Mouse (Mus musculus) T-helper 2 cell (primary cell): ENCODE data around the gene Usp2.

ENCODE experiments used
- in situ Hi-C: fragments of 300-600 bp; cut with MboI, MseI; formaldehyde crosslinking; loops from one replicate; pipeline ENCODE4 v1.15.1; 2025; ENCODE audit warnings: high pct_unique_total_duplicates

Gene Usp2

DNA sequence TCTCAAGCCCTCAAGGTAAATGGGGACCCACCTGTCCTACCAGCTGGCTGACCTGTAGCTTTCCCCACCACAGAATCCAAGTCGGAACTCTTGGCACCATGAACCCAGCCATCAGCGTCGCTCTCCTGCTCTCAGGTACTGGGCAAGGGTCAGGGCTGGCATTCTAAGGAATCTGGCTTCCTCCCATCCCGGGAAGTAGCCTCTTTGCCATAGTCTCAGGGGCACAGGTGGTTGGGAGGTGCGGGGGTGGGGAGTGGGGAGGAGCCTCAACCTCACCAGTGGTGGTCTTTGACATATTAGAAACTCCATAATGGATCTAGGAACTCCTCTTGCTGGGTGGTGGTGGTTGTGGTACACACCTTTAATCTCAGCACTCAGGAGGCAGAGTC is 20.9 kb upstream of the Usp2 start:
- in situ Hi-C loops: loop anchor here (5.0 kb wide), 1 partner anchor 59 kb away; no protein-coding TSS in a partner anchor

DNA sequence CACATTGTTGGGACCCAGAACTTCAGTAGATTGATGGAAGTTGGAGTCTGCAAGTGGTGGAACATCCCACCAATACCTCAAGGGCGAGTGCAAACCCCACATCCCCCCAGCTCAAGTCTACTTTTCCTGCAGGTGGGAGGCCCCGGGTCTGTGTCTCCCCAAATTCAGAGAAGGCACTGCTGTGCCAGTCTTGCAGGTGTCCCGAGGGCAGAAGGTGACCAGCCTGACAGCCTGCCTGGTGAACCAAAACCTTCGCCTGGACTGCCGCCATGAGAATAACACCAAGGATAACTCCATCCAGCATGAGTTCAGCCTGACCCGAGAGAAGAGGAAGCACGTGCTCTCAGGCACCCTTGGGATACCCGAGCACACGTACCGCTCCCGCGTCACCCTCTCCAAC is 20.4 kb upstream of the Usp2 start:
- in situ Hi-C loops: loop anchor here (5.0 kb wide), 1 partner anchor 59 kb away; no protein-coding TSS in a partner anchor

DNA sequence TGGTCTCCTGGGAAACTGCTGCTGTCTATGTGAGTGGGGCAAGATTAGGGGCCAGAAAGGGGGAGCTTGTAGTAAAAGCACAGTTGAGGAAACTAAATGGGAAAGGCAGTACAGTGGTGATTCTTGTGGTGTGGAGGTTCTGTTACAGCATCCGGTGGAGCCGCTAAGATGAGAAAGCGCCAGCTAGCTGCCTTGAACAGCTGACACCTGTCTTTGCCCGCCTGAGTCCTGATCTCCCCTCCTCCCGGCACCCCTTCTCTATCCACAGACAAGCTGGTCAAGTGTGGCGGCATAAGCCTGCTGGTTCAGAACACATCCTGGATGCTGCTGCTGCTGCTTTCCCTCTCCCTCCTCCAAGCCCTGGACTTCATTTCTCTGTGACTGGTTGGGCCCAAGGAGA is 19.8 kb upstream of the Usp2 start:
- in situ Hi-C loops: loop anchor here (5.0 kb wide), 1 partner anchor 60 kb away; no protein-coding TSS in a partner anchor

DNA sequence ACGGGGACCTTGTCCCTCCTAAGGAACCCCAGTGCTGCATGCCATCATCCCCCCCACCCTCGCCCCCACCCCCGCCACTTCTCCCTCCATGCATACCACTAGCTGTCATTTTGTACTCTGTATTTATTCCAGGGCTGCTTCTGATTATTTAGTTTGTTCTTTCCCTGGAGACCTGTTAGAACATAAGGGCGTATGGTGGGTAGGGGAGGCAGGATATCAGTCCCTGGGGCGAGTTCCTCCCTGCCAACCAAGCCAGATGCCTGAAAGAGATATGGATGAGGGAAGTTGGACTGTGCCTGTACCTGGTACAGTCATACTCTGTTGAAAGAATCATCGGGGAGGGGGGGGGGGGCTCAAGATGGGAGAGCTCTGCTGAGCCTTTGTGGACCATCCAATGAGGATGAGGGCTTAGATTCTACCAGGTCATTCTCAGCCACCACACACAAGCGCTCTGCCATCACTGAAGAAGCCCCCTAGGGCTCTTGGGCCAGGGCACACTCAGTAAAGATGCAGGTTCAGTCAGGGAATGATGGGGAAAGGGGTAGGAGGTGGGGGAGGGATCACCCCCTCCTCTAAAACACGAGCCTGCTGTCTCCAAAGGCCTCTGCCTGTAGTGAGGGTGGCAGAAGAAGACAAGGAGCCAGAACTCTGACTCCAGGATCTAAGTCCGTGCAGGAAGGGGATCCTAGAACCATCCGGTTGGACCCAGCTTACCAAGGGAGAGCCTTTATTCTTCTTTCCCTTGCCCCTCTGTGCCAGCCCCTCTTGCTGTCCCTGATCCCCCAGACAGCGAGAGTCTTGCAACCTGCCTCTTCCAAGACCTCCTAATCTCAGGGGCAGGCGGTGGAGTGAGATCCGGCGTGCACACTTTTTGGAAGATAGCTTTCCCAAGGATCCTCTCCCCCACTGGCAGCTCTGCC is 19.0 kb upstream of the Usp2 start:
- in situ Hi-C loops: loop anchor here (5.0 kb wide), 1 partner anchor 61 kb away; no protein-coding TSS in a partner anchor

DNA sequence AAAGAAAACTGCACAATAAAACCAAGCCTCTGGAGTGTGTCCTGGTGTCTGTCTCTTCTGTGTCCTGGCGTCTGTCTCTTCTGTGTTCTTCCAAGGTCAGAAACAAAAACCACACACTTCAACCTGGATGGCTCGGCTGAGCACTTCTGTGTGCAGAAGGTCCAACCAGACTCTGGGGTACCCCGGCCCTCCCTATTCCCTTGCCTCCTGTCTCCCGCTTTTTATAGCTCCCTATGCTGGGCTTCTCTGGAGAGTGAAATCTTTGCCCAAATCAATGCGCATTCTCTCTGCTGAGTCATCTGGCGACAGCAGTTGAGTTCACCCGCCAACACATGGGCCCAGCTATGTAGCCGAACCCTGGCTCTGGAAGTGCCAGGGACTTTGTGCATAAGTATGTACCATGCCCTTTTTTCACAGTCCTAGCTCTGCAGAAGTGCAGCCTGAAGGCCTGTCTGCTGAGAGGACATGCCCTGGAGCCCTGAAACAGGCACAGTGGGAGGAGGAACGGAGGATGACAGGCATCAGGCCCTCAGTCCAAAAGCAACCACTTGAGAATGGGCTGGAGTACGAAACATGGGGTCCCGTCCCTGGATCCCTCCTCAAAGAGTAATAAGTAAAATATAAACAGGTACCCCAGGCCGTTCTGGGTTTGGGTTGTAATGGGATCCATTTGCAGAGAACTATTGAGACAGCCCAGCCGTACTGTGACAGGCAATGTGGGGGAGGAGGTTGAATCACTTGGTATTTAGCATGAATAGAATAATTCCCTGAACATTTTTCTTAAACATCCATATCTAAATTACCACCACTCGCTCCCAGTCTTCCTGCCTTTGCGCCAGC is 18.1 kb upstream of the Usp2 start:
- in situ Hi-C loops: loop anchor here (5.0 kb wide), 1 partner anchor 61 kb away; no protein-coding TSS in a partner anchor

DNA sequence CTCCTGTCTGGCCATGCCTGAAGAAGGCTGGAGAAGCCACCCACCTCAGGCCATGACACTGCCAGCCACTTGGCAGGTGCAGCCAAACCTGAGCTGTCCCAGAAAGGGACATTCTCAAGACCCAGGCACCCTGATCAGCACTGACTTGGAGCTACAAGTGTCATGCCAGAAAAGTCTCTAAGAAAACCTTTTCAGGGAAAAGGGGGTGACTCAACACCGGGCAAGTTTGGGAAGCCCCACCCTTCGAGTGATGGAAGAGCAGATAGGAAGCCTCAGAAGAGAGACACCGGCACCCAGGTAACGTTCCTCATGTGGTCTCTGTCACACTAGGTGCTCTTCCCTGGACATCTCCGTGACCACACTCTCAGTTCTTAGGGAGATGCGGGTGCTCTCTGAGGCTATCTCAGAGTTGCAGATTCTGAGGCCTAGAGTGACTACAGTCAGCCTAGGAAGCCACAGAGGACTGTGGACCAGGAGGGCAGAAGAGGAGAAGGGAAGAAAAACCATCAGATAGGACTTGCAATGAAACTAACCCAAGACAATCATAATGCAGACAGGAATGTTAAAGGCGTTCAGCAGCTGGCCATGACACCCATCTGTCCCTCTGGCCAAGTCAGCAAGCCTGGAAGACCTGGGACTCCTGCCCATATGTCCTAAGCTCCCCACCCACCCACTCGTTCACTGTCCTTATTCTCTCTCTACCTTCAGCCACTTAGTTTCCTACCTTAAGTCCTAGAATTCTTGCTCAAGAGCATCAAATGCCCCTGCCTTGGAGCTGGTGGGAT is 17.2 kb upstream of the Usp2 start:
- in situ Hi-C loops: loop anchor here (5.0 kb wide), 1 partner anchor 62 kb away; no protein-coding TSS in a partner anchor

DNA sequence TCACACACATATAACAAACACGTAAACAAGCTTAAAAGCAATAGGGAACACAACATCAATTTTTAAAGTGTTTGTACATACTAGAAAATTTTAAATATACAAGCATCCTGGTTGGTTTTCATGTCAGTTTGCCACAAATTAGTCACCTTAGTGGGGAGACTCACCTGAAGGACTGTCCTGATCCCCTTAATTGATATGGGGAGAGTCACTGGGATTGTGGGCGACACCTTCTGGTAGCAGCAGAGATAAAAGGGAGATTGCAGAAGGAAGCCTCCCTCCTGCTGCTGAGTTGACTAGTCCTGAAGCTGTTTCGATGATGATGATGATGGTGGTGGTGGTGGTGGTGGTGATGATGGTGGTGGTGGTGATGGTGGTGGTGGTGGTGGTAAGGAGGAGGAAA is 14.0 kb upstream of the Usp2 start:
- in situ Hi-C loops: no loop called here

DNA sequence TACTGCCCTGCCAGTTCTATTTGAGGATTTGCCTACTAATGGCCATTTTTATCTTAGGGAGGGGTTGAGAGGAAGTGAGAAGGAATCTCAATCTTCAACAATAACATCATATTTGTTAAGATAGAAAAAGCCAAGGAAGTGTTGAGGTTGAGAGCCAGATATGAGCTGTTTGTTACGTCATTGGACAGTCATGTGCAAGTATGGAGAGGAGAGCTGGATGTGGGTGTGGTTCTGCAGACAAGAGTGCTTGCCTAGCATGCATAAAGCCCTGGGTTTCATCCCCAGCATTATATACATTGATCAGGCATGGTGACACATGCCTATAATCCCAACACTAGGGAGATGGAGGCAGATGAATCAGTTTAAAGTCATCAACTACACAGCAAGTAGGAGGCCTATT is 12.9 kb upstream of the Usp2 start:
- in situ Hi-C loops: no loop called here

DNA sequence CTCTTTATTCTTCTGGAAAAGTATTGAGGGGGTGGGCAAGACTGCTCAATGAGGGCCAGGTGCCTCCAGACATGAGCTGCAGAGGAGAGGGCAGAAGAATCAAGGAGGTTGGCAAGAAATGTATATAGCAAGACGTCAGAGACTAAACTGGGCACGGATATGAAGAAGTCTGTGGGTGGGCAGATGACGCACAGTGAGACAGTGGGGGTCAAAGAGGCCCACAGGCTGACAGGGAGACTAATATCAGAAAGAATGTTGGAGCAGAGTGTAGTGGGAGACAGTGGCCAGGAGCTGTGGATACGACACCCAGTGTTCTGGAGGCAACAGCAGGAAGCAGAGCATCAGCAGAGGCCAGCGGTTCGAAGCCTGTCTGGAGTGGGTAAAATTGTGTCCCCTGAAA is 8.2 kb upstream of the Usp2 start:
- in situ Hi-C loops: no loop called here

DNA sequence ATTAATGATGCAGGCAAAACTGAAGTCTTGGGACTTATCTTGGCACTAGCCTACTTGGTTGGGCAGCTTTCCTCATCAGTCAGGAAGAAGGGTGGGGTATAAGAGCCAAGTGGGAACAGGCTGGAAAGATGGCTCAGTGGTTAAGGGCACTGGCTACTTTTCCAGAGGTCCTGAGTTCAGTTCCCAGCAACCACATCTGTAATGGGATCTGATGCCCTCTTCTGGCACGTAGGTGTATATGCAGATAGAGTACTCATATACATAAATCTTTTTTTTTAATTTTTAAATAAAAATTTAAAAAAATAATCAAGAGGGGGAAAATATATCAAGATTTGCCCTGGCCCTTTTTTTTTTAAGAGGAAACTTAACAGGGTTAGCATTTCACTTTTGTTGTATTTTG is 1.6 kb upstream of the Usp2 start:
- in situ Hi-C loops: no loop called here

DNA sequence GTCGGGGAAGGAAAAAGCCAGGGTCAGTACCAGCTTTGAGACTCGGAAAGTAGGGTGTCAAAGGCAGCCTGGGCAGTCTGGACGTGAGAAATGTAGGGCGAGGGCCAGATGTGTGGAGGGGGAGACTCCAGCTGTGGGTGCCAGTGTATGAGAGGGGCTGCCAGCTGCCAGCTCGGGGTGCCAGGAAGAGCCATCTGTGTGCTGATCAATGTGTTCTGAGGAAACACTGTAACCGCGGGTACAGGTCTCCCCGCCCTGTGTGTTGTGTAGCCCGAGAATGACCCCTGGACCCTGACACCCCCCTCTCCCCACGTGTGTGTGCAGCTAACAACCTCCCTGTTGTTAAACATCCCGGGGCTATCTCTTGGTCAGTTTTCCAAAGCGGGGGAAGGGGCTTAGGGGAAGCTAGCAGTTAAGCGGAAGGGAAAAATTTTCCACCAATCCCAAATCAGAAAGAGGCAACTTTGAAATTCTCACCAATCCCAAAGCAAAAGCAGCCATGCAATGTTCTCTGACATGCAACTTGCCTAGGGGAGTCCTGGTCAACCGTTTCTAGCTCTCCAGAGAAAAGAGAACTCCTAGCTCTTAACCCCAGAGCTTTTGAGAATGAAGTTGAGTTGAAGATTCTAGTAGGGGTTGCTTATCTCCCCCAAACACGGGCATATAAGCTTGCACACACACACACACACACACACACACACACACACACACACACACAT is 579 bp downstream of the Usp2 start:
- in situ Hi-C loops: no loop called here

DNA sequence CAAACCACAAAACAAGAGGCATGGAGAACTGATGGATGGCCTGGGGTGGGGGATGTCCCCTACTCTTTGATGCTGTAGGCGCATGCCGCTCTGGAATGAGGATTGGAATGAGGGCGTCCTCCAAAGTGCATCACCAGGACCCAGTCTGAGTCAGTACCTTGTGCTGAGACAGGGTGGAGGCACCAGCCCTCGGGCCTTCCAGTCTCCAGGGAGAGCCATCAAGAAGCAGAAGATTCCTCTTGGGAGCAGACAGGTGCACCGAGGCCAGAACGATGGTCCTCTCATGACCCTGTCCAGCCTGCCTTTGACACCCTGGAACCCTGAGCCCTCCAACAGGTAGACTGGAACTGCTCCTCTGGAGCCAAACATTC is 1.1 kb downstream of the Usp2 start:
- in situ Hi-C loops: no loop called here

DNA sequence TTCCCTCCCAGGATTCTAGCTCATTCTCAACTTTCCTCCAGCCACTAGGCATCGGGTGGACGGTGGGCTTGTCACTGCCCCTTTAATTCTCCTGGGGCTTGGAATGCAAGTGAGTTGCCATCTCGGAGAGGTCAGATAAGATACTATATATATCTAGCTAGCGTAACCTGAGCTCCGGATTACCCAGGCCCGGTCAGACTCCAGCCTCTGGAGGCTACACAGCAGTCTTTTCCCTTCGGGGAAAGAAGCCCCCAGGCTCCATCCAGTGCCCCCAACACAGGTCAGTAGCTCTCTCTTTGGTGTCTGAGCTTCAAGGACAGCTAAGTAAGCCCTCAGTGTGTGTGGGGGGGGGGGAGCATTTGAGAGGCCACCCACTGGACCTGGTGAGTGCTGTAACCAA is 2.4 kb downstream of the Usp2 start:
- in situ Hi-C loops: no loop called here

DNA sequence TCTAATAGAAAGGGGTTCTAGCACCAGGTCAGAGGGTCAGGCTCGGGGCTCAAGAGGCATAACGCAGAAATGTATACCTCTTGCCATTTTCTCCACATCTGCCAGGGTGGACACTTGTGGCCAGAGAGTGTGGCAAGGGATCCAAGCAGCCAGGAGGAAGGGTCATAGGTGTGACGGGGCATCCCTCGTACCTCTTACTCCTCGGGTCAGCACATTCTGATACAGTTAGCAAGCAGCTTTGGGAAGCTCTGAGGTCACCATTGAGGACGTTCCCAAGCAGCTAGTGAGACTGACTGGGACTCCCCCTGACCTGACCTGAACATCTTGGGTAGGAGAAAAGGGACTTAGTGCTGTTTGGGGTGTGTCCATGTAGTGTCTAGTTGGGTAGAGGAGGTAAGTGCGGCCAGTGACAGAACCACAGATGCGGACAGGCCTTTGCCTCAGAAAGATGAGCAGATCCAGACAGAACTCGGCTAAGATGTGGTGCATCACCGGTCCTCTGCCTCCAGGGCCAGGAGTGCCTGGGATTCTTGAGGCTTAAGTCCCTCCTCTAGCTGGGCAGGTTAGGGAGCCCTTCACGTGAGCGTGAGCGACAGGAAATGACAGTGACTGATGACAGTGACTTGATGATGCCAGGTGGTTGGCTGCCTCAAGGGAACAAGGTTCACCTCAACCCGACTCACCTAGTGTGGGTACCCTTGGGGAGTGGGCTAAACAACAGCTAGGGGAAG is 3.5 kb downstream of the Usp2 start:
- in situ Hi-C loops: no loop called here

DNA sequence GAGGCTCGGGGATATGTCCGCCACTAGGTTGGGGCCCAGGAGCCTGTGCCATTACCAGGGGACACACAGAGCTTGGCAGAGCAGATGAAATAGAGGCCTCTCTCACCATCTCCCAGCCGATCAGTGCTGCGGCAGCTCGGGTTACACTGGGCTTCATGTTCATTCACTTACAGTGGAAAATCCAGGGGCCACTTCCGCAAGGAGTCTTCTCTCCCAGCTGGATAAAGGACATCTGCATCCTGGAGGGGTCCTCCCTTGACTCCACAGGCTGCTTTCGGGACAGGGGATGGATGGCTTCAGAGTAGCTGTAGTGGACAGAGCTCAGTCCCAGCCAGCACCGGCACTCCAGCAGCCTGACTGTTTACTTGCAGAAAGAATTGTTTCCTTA is 4.0 kb downstream of the Usp2 start:
- in situ Hi-C loops: no loop called here

DNA sequence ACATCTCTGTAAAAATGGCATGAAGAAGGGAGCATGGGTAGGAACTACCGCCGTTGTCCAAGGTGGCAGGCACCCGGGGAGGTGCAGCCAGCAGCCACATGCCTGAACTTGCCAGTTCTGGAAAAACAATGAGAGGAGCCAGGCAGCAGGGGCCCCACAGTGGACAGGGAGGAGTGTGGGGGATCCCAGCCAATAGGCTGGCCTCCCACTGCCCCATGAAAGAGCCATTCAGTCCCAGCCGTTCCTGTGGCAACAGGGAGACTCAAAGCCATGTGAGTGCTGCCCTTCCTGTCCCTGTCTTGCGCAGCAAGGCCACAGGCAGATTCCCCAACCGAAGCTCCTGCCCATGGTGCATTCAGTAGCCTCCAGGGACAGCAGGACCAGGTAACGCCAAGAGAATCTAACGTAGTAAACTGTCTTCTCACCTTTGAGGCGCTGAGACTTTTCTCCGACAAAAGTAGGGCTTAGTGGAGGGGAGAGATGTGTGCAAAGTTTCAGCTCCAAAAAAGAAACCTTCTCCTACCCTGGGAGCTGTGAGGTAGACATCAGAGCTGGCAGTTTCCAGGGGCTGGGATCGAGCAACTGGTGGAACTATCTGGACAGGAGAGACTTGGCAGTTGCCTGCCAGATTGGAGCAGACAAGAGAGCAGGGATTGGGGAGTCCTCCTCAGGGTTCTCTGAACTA is 5.2 kb downstream of the Usp2 start:
- in situ Hi-C loops: no loop called here

DNA sequence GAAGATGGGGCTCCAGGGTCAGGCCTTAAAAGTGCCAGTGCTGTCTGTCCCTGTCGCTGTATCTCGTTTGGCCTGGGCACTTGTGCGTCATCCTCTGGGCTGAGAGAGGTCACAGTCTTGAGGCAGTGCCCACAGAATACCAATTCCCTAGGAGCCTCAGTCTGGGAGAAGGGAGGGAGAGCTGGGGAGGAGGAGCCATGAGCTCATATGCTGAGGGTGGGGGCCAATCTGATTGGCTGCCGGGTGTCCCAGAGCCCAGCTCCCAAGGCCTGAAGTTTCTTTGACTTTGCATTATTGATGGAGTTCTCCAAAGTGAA is 5.7 kb downstream of the Usp2 start:
- in situ Hi-C loops: no loop called here

DNA sequence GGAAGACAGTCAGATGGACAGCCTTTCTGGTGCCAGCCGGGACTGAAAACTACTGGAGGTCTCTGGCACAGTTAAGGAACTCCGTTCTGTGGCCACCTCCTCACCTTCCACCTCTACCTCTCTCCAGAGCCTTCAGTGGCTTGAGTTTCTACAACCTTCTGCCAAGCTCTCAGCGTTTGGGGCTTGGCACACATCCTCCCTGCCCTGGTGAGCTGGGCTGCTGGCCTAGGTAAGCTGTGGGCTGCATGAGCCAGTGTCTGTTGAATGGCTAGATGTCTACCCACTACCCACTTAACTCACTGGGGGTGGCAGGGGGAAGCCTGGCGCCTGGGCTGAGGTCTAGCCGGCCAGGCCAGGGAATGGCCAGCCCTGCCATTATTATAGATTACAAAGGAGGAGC is 6.3 kb downstream of the Usp2 start:
- in situ Hi-C loops: no loop called here

DNA sequence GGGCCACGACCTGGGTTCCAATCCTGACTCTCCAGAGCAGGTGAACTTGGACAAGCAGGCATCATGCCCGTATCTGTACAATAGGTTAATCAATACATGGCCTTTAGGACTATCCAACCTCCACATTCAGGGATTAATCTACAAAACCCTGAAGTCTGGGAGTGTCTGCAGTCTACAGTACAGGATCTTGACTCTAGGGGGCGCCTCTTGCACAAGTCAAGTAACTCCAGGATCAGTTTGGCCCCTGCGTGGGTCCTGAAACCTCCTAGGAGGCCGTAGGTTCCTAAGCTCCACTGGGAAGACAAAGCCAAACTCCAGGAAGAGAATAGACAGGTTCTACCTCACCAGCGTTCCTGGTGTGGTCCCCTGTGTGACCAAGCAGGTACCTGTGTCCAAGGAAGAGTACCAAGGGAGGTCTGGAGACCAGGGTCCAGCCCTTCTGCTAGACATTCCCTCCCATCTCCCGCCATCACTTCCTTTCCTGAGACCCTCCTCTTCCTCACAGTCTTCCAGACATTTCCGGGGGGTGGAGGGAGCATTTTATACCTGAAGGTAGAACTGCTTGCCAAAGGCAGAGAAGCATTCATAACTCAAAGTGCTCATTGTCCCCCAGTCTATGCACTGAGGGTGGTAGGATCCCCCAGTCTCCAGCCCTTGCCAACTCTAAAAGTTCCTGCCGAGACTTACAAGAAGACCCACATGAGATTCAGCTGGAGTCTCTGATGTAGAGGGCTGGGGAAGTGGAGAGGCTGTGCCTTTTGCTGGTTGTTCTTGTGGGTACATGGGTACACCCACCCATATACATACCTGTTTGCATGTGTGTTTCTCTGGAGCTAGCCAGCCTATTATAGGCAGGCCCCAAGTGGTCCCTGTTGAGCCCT is 7.8 kb downstream of the Usp2 start:
- in situ Hi-C loops: loop anchor here (25.0 kb wide), 1 partner anchor 337 kb away; the partner anchor contains the start of gene Nectin1
